Mouse (Mus musculus): ENCODE data around the gene Asmt.

DNA sequence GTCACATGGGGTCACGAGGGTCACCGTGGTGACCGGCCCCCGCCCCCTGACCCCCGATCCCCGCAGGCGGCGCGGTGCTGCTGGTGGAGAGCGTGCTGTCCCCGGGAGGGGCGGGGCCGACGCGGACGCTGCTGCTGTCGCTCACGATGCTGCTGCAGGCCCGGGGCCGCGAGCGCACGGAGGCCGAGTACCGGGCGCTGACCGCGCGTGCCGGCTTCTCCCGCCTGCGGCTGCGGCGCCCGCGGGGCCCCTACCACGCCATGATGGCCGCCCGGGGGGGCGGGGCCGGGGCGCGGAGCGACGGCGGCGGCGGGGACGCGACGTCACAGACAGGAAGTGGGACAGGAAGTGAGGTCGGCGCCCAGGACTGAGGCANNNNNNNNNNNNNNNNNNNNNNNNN, 5.2 kb downstream of the Asmt start:
- TF ChIP-seq CTCF (IDR thresholded peaks at IDR 0.05; ENCODE audit: borderline replicate concordance, extremely low read depth, insufficient read depth, insufficient read length) (no peak), POLR2A (IDR thresholded peaks at IDR 0.05; ENCODE audit: borderline replicate concordance, extremely low read depth, insufficient read depth, insufficient read length, poor library complexity, severe bottlenecking) (no peak)

Measured in brain, embryonic 14.5 days (tissue).